Mouse (Mus musculus) stomach, embryonic 14.5 days (tissue): ENCODE data around the gene Mms19. TPM values are rescaled to one million over a fixed set of nuclear protein-coding genes. Genes with fewer than 3 reads are reported as not detected.

Experiments used
- polyA plus RNA-seq: library from polyadenylated mRNA; unstranded; fragments of >200 nt; fragmentation: Nextera tagmentation; extraction: Ambion mirVana; gene quantifications from 2 replicates; pipeline ENCODE4 v1.2.1, GENCODE M21; 2014

Gene Mms19
- polyA plus RNA-seq, 1 experiment from 2014 or later: 37.6 TPM

Other genes with a start within 250 kb of the Mms19 start
- 1.00 and 1.4 TPM in 2 replicates for gene Slit1, start 237.5 kb downstream of the Mms19 start, polyA plus RNA-seq
- 25.2 and 25.7 TPM in 2 replicates for gene Arhgap19, start 179.1 kb downstream of the Mms19 start, polyA plus RNA-seq
- gene Frat1, start 151.2 kb downstream of the Mms19 start, polyA plus RNA-seq: 12.9 and 14.1 TPM in 2 replicates
- 3.5 and 5.0 TPM in 2 replicates for gene Frat2, start 133.0 kb downstream of the Mms19 start, polyA plus RNA-seq
- 10.8 and 10.9 TPM in 2 replicates for gene Rrp12, start 85.0 kb downstream of the Mms19 start, polyA plus RNA-seq
- gene Pgam1, start 69.2 kb downstream of the Mms19 start, polyA plus RNA-seq: 651 and 721 TPM in 2 replicates
- 73.2 and 79.9 TPM in 2 replicates for gene Exosc1, start 47.7 kb downstream of the Mms19 start, polyA plus RNA-seq
- 65.8 and 70.1 TPM in 2 replicates for gene Zdhhc16, start 47.7 kb downstream of the Mms19 start, polyA plus RNA-seq
- 10.4 and 10.8 TPM in 2 replicates for gene Ubtd1, start 606 bp upstream of the Mms19 start, polyA plus RNA-seq
- gene Ankrd2, start 54.8 kb upstream of the Mms19 start, polyA plus RNA-seq: 0.30 TPM in 1 of 2 replicates, not detected in the other
- gene Hoga1, start 64.5 kb upstream of the Mms19 start, polyA plus RNA-seq: 1.7 and 1.9 TPM in 2 replicates
- gene 4933411K16Rik, start 71.1 kb upstream of the Mms19 start, polyA plus RNA-seq: 0.24 TPM in 1 of 2 replicates, not detected in the other
- gene Morn4, start 105.2 kb upstream of the Mms19 start, polyA plus RNA-seq: 27.0 and 27.6 TPM in 2 replicates
- 17.2 and 22.7 TPM in 2 replicates for gene Pi4k2a, start 109.3 kb upstream of the Mms19 start, polyA plus RNA-seq
- gene Avpi1, start 147.9 kb upstream of the Mms19 start, polyA plus RNA-seq: 44.2 and 46.9 TPM in 2 replicates
- 13.2 and 15.6 TPM in 2 replicates for gene Marveld1, start 166.2 kb upstream of the Mms19 start, polyA plus RNA-seq
- gene Zfyve27, start 182.8 kb upstream of the Mms19 start, polyA plus RNA-seq: 15.7 and 20.0 TPM in 2 replicates
- gene Sfrp5, start 221.1 kb upstream of the Mms19 start, polyA plus RNA-seq: 11.1 and 13.0 TPM in 2 replicates